Mouse (Mus musculus): ENCODE data around the gene Alg14. TPM values are rescaled to one million over a fixed set of nuclear protein-coding genes. Genes with fewer than 3 reads are reported as not detected.

The Alg14 gene
- polyA plus RNA-seq, 1 experiment from 2014 or later: 20.0 TPM

DNA sequence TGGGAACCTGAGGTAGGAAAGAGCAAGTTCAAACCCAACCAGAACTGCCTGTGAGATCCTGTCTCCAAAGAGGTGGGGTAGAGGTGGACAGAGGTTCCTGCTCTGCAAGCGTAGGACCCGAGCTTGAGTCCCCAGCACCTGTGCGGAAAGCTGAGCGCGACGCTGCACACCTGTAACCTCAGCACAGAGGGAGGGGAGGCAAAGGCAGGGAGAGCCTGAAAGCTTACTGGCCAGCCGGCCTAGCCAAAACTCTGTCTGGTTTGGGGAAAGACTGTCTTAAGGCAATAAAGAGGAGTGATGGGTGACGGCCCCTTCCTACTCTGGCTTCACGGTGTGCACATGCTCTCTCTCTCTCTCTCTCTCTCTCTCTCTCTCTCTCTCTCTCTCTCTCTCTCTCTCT, 21.4 kb downstream of the Alg14 start:
- no peak overlapping the region for H3K4me3 ChIP-seq
- H3K27me3 ChIP-seq (replicated peaks): no peaks in the 10 kb centered on the region
- no peak for ATAC-seq
- 75% methylated on average over 9 of the region's 9 CpGs for WGBS (ENCODE audit: insufficient replicate concordance)
- peaks cover 11% of the 10 kb centered on the region for H3K36me3 ChIP-seq
- no peak overlapping the region for H3K9ac ChIP-seq
- H3K4me2 ChIP-seq: no peak overlapping the region
- H3K9me3 ChIP-seq (replicated peaks): no peaks in the 10 kb centered on the region
- H3K27ac ChIP-seq: no peak overlapping the region
- H3K4me1 ChIP-seq: peaks cover 26% of the 10 kb centered on the region

DNA sequence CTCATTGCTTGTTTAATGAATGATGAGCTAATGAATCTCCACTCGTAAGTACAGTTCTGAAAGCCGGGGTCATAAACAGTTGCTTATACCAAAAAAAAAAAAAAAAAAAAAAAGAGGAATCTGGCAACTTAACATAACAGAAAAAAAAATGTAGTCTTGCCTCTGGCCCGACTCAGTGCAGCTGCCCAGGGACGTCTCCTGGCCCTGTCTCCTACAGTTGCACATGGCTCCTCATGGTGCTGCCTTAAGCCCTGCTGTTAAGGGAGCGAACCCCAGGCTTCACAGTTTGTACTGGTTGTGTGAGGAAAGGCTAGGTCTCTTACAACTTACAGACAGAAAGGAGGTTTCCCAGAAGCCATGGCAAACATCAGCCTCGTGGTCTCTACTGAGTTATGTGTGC, 22.6 kb downstream of the Alg14 start:
- no peak overlapping the region for H3K9ac ChIP-seq
- H3K27ac ChIP-seq: no peak overlapping the region
- no peak for ATAC-seq
- H3K36me3 ChIP-seq: peaks cover 11% of the 10 kb centered on the region
- H3K9me3 ChIP-seq (replicated peaks): no peaks in the 10 kb centered on the region
- H3K4me1 ChIP-seq: peaks cover 14% of the 10 kb centered on the region
- H3K4me3 ChIP-seq: no peak overlapping the region
- no peaks in the 10 kb centered on the region for H3K27me3 ChIP-seq (replicated peaks)
- H3K4me2 ChIP-seq: no peak overlapping the region
- 69% methylated on average over 6 of the region's 6 CpGs for WGBS (ENCODE audit: insufficient replicate concordance)

DNA sequence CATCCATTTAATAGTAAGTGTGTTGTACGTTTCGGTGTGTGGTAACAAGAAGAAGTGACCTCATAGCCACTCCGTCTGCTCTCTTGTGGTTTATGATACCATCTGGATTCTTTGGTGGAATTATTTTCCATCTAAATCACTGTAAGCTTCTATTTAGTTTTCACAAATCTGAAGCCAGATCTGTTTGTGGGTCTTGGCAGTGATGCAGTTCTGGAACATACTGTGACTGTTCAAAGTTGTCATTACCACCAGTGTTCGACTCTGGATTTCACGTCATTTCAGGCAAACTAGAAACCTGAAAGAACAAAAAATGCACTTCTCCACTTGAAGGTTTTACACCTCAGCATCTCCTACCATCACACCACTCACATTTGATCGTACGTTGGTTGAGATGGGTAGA, 23.9 kb downstream of the Alg14 start:
- Histone ChIP-seq H3K9me3 (replicated peaks) (no peaks in the 10 kb centered on the region), H3K27me3 (replicated peaks) (no peaks in the 10 kb centered on the region), H3K27ac (no peak overlapping the region), H3K4me2 (no peak overlapping the region), H3K4me3 (no peak overlapping the region), H3K9ac (no peak overlapping the region), H3K36me3 (peaks cover 11% of the 10 kb centered on the region), H3K4me1 (0 out of 2 replicates have a peak, but pooled peaks cover 6% of the 10 kb centered on the region)
- no peak for ATAC-seq
- 86% methylated on average over 7 of the region's 7 CpGs for WGBS (ENCODE audit: insufficient replicate concordance)

DNA sequence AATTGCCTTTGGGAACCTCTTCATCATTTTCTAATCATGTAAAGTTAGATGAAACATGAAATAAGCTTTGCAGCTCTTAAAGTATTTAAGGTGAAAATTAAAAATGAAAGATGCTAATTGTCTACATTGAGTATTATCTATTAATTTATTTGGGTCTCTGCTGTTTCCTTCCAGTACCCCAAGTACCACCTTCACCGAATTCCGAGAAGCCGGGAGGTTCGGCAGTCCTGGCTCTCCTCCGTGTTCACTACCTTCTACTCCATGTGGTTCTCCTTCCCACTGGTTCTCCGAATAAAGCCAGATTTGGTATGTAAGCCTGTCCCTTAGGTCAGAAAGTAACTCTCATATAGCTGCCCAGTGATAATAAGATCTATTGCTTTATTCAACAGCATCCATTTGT, 28.3 kb downstream of the Alg14 start:
- no peak overlapping the region for H3K9ac ChIP-seq
- H3K4me3 ChIP-seq: no peak overlapping the region
- H3K27ac ChIP-seq: no peak overlapping the region
- WGBS (ENCODE audit: insufficient replicate concordance): 87% methylated on average over 6 of the region's 6 CpGs
- H3K36me3 ChIP-seq: peaks cover 32% of the 10 kb centered on the region
- no peaks in the 10 kb centered on the region for H3K27me3 ChIP-seq (replicated peaks)
- H3K9me3 ChIP-seq (replicated peaks): no peaks in the 10 kb centered on the region
- H3K4me2 ChIP-seq: no peak overlapping the region
- no peak for ATAC-seq
- no peaks in the 10 kb centered on the region for H3K4me1 ChIP-seq

DNA sequence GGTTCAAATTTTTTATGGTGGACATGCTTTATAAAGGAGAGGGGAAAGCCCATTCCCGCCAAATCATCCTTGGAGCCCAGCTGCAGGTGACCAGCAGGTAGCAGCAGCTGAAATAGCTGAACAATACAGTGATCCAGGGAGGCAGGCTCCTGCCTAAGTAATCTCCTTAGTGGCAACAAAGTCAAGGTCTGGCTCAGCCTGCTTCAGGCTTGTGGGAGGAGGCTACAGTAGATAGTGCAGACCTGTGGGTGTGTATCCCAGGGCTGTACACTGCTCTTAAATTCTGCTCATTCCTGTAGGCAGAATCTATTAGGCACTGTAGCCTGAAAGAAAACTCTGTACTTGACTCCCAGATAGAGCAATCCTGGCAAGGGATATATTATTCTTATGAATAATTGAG, 29.3 kb downstream of the Alg14 start:
- Histone ChIP-seq H3K4me1 (no peaks in the 10 kb centered on the region), H3K27ac (no peak overlapping the region), H3K4me3 (no peak overlapping the region), H3K9ac (no peak overlapping the region), H3K36me3 (peaks cover 28% of the 10 kb centered on the region), H3K9me3 (replicated peaks) (no peaks in the 10 kb centered on the region), H3K27me3 (replicated peaks) (no peaks in the 10 kb centered on the region), H3K4me2 (no peak overlapping the region)
- no peak for ATAC-seq
- WGBS (ENCODE audit: insufficient replicate concordance): 33% methylated on average over 1 of the region's 1 CpGs

DNA sequence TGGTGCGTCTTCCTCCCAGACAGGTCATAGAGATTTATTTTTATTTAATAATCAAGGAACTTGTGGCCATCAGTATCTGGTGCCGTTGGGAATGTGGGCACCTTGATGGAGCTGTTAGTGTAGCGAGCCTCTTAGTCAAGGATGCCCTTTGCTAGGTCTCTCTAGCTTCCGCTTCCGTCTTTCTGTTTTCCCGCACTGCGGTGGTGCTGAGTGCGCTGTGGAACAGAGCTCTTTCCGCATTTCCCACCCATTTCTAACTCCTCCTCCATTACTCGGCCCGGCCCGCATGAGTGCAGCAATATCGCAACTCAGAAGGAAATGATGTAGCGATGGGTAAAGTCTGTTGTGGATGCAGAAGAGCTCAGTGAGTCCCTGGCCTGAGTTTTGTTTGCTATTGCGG, 31.8 kb downstream of the Alg14 start:
- Histone ChIP-seq H3K27ac (no peak overlapping the region), H3K4me1 (no peaks in the 10 kb centered on the region), H3K9me3 (replicated peaks) (no peaks in the 10 kb centered on the region), H3K4me2 (no peak overlapping the region), H3K36me3 (peaks cover 21% of the 10 kb centered on the region), H3K9ac (no peak overlapping the region), H3K27me3 (replicated peaks) (no peaks in the 10 kb centered on the region), H3K4me3 (no peak overlapping the region)
- WGBS (ENCODE audit: insufficient replicate concordance): 90% methylated on average over 15 of the region's 15 CpGs
- ATAC-seq: no peak

DNA sequence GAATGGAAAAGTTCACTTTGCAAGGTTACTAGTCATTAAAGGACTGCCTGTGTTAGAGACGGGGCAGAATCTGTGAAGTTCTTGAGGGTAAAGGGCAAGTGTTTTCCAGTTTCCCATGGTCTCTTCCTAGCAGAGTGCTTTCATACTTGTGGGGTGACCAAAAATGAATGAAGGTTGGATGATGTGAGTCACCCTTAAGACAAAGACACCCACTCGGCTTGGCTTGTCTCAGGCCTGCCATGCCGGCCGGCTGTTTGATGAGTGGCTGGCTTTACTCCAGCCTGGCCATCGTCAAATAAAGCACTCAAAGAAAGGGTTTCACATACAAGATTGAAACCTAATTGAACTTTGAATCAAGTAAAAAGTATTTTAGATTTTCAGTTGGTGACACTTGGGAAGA, 35.8 kb downstream of the Alg14 start:
- WGBS (ENCODE audit: insufficient replicate concordance): 80% methylated on average over 5 of the region's 5 CpGs
- Histone ChIP-seq H3K4me1 (0 out of 2 replicates have a peak, but pooled peaks cover 3% of the 10 kb centered on the region), H3K27ac (no peak overlapping the region), H3K4me3 (no peak overlapping the region), H3K36me3 (peaks cover 18% of the 10 kb centered on the region), H3K9me3 (replicated peaks) (no peaks in the 10 kb centered on the region), H3K27me3 (replicated peaks) (no peaks in the 10 kb centered on the region), H3K9ac (no peak overlapping the region), H3K4me2 (no peak overlapping the region)
- ATAC-seq: no peak

DNA sequence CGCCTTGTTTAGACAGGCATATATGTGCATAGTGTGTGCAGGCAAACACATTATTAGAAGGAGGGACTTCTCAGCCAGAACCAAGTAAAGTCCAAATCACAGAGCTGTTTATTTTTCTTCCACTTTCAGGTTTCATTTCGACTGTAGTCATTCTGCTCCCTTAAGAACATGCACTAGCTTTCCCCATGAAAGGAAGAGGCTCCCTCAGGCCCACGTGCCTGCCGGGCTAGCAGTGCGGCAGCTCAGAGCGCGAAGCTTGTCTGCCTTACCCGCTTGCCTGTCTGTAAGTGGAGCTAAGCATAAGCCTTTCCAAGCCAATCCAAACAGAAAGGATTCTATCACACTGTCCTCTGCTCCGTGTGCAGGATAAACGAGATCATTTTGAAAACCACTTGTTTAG, 38.1 kb downstream of the Alg14 start:
- no peak for ATAC-seq
- H3K4me2 ChIP-seq: no peak overlapping the region
- WGBS (ENCODE audit: insufficient replicate concordance): 71% methylated on average over 10 of the region's 10 CpGs
- no peak overlapping the region for H3K27ac ChIP-seq
- no peaks in the 10 kb centered on the region for H3K9me3 ChIP-seq (replicated peaks)
- no peak overlapping the region for H3K4me3 ChIP-seq
- no peak overlapping the region for H3K9ac ChIP-seq
- H3K4me1 ChIP-seq: peaks cover 12% of the 10 kb centered on the region
- H3K27me3 ChIP-seq (replicated peaks): no peaks in the 10 kb centered on the region
- no peaks in the 10 kb centered on the region for H3K36me3 ChIP-seq

- no peaks in the 10 kb centered on the region for H3K27me3 ChIP-seq (replicated peaks)
- H3K9me3 ChIP-seq (replicated peaks): no peaks in the 10 kb centered on the region
- H3K9ac ChIP-seq: no peak overlapping the region
- 57% methylated on average over 7 of the region's 7 CpGs for WGBS (ENCODE audit: insufficient replicate concordance)
- H3K4me3 ChIP-seq: no peak overlapping the region
- H3K36me3 ChIP-seq: no peaks in the 10 kb centered on the region
- H3K4me1 ChIP-seq: peaks cover 15% of the 10 kb centered on the region
- no peak for ATAC-seq
- H3K4me2 ChIP-seq: no peak overlapping the region
- no peak overlapping the region for H3K27ac ChIP-seq
These were observed 38.7 kb downstream of the Alg14 start for GRCm38 (mm10) chr3:121330244-121330646.

- Histone ChIP-seq H3K4me2 (no peak overlapping the region), H3K27me3 (replicated peaks) (no peaks in the 10 kb centered on the region), H3K9ac (no peak overlapping the region), H3K9me3 (replicated peaks) (no peaks in the 10 kb centered on the region), H3K36me3 (no peaks in the 10 kb centered on the region), H3K27ac (no peak overlapping the region), H3K4me1 (peaks cover 17% of the 10 kb centered on the region), H3K4me3 (no peak overlapping the region)
- ATAC-seq: no peak
- WGBS (ENCODE audit: insufficient replicate concordance): 80% methylated on average over 6 of the region's 6 CpGs
These were observed 44.8 kb downstream of the Alg14 start for GRCm38 (mm10) chr3:121336234-121336890.

DNA sequence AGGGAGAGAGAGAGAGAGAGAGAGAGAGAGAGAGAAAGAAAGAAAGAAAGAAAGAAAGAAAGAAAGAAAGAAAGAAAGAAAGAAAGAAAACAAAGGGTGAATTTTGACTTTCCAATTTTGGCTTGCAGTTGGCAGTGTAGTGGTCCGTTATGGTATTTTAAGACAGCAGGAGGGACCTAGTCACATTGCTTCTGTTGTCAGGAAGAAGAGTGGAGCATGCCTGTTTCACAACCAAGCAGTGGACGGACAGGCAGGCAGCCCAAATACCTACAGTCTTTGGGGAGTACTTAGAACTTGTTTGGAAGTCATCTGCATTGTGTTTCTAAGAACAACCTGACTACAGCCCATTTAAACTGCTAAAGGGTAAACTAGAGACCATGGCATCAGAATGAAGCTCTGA, 47.1 kb downstream of the Alg14 start:
- no peaks in the 10 kb centered on the region for H3K36me3 ChIP-seq
- ATAC-seq: no peak
- H3K9ac ChIP-seq: no peak overlapping the region
- H3K9me3 ChIP-seq (replicated peaks): no peaks in the 10 kb centered on the region
- peaks cover 25% of the 10 kb centered on the region for H3K4me1 ChIP-seq
- 43% methylated on average over 2 of the region's 2 CpGs for WGBS (ENCODE audit: insufficient replicate concordance)
- no peak overlapping the region for H3K27ac ChIP-seq
- no peak overlapping the region for H3K4me2 ChIP-seq
- H3K27me3 ChIP-seq (replicated peaks): no peaks in the 10 kb centered on the region
- H3K4me3 ChIP-seq: no peak overlapping the region

DNA sequence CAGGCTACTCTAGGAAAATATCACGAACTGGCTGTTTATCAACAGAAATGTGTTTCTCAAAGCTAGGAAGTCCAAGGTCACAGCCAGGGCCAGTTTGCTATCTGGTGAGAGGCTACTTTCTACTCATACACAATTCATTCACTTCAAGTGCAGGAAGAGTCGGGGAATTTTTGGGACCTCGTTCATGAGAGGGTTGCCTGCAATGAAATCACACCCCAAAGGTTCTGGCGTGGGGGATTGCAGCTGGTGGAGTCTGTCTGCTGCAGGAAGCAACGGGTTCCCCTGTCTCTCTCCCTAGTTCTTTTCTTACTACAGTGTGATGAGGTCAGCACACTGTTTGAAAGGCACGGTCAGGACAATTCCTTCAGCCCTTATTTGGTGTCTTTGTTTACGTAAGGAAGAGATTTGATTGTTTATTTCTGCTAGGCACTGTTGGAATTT, 48.8 kb downstream of the Alg14 start:
- H3K27ac ChIP-seq: no peak overlapping the region
- H3K4me3 ChIP-seq: no peak overlapping the region
- H3K9me3 ChIP-seq (replicated peaks): no peaks in the 10 kb centered on the region
- no peak overlapping the region for H3K4me2 ChIP-seq
- ATAC-seq: no peak
- H3K9ac ChIP-seq: no peak overlapping the region
- peaks cover 28% of the 10 kb centered on the region for H3K4me1 ChIP-seq
- WGBS (ENCODE audit: insufficient replicate concordance): 37% methylated on average over 7 of the region's 7 CpGs
- no peaks in the 10 kb centered on the region for H3K27me3 ChIP-seq (replicated peaks)
- no peaks in the 10 kb centered on the region for H3K36me3 ChIP-seq

- no peaks in the 10 kb centered on the region for H3K27me3 ChIP-seq (replicated peaks)
- H3K4me3 ChIP-seq: no peak overlapping the region
- H3K36me3 ChIP-seq: no peaks in the 10 kb centered on the region
- no peak overlapping the region for H3K27ac ChIP-seq
- ATAC-seq: no peak
- 77% methylated on average over 7 of the region's 7 CpGs for WGBS (ENCODE audit: insufficient replicate concordance)
- no peaks in the 10 kb centered on the region for H3K9me3 ChIP-seq (replicated peaks)
- no peak overlapping the region for H3K9ac ChIP-seq
- no peak overlapping the region for H3K4me2 ChIP-seq
- H3K4me1 ChIP-seq: peaks cover 43% of the 10 kb centered on the region
These were observed 51.7 kb downstream of the Alg14 start for GRCm38 (mm10) chr3:121343224-121343623.

Data from liver, embryonic 12.5 days (tissue).